Mouse (Mus musculus) ES-E14 (cell line): Measurements from ENCODE around the gene Prrt1. TPM values are rescaled to one million over a fixed set of nuclear protein-coding genes. Genes with fewer than 3 reads are reported as not detected.
A peak's percentile ranks its signal among the peaks of the same experiment; 100 is the strongest.

ENCODE experiments used
- DNase-seq: peaks from one replicate; pipeline ENCODE4 v3.0.0-alpha.2; 2013; ENCODE audit warnings: low read depth, low spot score
- H3K27ac ChIP-seq: 2 replicates; pipeline ENCODE4 v1.5.1; 2012; ENCODE audit warnings: low read depth, mild to moderate bottlenecking, low read length, moderate library complexity, mixed read lengths; ENCODE audit not compliant: poor library complexity, insufficient read depth, severe bottlenecking
- H3K36me3 ChIP-seq: 2 replicates; pipeline ENCODE4 v1.6.1; 2012; ENCODE audit warnings: mild to moderate bottlenecking, low read length, moderate library complexity, mixed read lengths; ENCODE audit not compliant: control insufficient read depth, poor library complexity, insufficient read depth, severe bottlenecking
- H3K4me1 ChIP-seq, 2 experiments: fragments of 150-350 bp in 1 of 2; sonication (generic) in 1 of 2; 2 replicates each; pipeline ENCODE4 v1.6.1; 2012; ENCODE audit warnings: low read length in 2 of 2, mild to moderate bottlenecking in 1 of 2, mixed read lengths in 1 of 2; ENCODE audit not compliant: control insufficient read depth in 2 of 2, insufficient read depth in 2 of 2, poor library complexity in 1 of 2
- H3K4me3 ChIP-seq, 2 experiments: fragments of 150-350 bp in 1 of 2; sonication (generic) in 1 of 2; 2 replicates each; pipeline ENCODE4 v1.5.1; 2012; ENCODE audit warnings: low read length in 2 of 2, low read depth in 1 of 2, mild to moderate bottlenecking in 1 of 2, mixed read lengths in 1 of 2; ENCODE audit not compliant: insufficient read depth in 1 of 2, poor library complexity in 1 of 2, severe bottlenecking in 1 of 2
- H3K9ac ChIP-seq: 2 replicates; pipeline ENCODE4 v1.6.1; 2012; ENCODE audit warnings: low read depth, mild to moderate bottlenecking, low read length, mixed read lengths; ENCODE audit not compliant: poor library complexity, insufficient read depth, severe bottlenecking
- H3K9me3 ChIP-seq: fragments of 150-350 bp; sonication (generic); 2 replicates; pipeline ENCODE4 v1.6.1; 2012; ENCODE audit warnings: low read depth, mild to moderate bottlenecking, low read length; ENCODE audit not compliant: control insufficient read depth, insufficient read depth
- CHD2 ChIP-seq: IDR thresholded peaks from 2 replicates; pipeline ENCODE4 v1.6.1; 2014; ENCODE audit warnings: mild to moderate bottlenecking, low read depth, low read length, inconsistent platforms
- HCFC1 ChIP-seq: IDR thresholded peaks from 2 replicates; pipeline ENCODE4 v1.6.1; 2012; ENCODE audit warnings: low read length, inconsistent platforms, borderline replicate concordance; ENCODE audit not compliant: insufficient read depth
- MAFK ChIP-seq: IDR thresholded peaks from 2 replicates; pipeline ENCODE4 v1.6.1; 2014; ENCODE audit warnings: mild to moderate bottlenecking, low read depth, low read length, inconsistent platforms; ENCODE audit not compliant: insufficient read depth
- ZC3H11A ChIP-seq: IDR thresholded peaks from 2 replicates; pipeline ENCODE4 v1.6.1; 2012; ENCODE audit warnings: low read depth, mild to moderate bottlenecking, inconsistent platforms, low read length, borderline replicate concordance
- ZNF384 ChIP-seq: IDR thresholded peaks from 2 replicates; pipeline ENCODE4 v1.6.1; 2012; ENCODE audit warnings: low read depth, low read length, inconsistent platforms
- in situ Hi-C, 2 experiments: fragments of 600-800 bp; cut with MboI; formaldehyde crosslinking; loops; one replicate each; pipeline ENCODE4 v1.15.1; 2025; ENCODE audit warnings: low sequenced_read_pairs in 2 of 2, inconsistent platforms in 1 of 2; ENCODE audit not compliant: unreplicated experiment in 2 of 2
- total RNA-seq: library from RNA; depleted of rRNA; stranded (reverse); fragments of 300-350 nt; gene quantifications from 2 replicates; pipeline ENCODE4 v1.2.3, GENCODE M21; 2012

The Prrt1 gene
- total RNA-seq, 1 experiment = 0.13 TPM

DNA sequence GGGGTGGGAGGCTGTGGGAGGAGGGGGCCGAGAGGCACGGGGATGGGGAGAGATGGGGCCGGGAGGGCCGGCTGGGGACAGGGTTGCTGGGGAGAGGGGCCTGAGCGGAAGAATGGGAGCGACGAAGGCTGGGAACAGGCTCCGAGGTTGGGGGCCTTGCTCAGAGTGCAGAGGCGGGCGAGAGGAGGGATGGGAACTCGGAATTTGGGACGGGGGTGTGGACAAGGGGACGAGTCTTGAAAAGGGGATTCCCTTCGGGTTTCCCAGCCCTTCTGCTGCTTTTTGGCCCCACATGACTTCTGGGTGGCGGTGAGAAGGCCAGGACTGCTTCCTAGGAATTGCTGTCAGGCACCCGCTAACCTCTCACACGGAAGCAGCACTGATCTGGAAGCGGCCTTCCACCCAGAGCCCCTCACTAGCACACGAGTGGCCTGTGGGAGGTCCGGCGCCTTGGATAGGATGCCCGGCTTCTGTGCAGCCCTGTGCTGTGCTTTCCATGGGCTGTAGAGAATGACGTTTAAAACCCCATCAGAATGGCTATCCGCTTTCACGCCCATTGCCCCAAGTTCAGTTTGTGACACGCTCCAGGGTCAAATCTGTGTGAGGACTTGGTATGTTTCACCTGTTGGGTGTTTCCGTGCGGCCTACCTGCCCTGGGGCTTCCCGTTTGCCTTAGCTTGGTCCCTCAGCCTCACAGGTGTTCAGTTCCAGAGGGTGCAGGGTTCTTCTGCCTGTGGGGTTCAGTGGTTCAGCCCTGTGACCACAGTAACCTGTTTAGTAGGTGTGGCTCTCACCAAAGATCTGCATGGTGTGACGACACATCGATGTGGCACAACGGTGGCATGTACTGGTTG, 22.9 kb upstream of the Prrt1 start:
- TF ChIP-seq CHD2 (no peak), ZNF384 (no peak), ZC3H11A (no peak), HCFC1 (no peak), MAFK (no peak)

DNA sequence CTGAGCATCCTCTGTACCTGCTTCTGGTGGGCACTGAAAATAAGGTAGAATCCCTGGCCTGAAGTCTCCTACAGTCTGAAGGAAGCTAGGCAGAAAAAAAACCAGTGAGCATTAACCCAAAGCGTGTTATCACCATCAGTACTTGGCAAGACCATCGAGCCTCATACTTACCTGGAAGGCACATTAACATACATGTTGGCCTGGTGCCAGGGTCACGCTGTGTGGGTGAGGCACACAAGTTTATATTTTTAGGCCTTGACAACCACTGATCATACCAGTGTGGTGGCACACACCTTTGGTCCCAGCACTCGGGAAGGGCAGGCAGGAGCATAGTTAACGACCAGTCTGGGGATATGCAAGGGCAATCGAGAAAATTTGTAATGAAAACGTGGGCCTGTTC, 21.3 kb upstream of the Prrt1 start:
- no peak for TF ChIP-seq CHD2
- in situ Hi-C loops = no loop called here
- Histone ChIP-seq H3K4me3 (no peak overlapping the region), H3K4me1 (peaks cover 0 to 8% of the 10 kb centered on the region in 2 experiments; a peak in 1 of 4 replicates), H3K27ac (no peak overlapping the region), H3K36me3 (peaks cover 21% of the 10 kb centered on the region; the same call in 1 of the 2 replicates), H3K9me3 (no peaks in the 10 kb centered on the region), H3K9ac (no peak overlapping the region)
- no peak for DNase-seq

More for the DNA sequence above, 22.9 kb upstream of the Prrt1 start:
- peak overlapping the region; percentile 89 for H3K9ac ChIP-seq
- in situ Hi-C loops = no loop called here
- no peak for DNase-seq
- peaks cover 0 to 8% of the 10 kb centered on the region in 2 experiments; a peak in 1 of 4 replicates for H3K4me1 ChIP-seq
- H3K27ac ChIP-seq = peak overlapping the region; percentile 73
- H3K36me3 ChIP-seq = peaks cover 6% of the 10 kb centered on the region; the same call in 1 of the 2 replicates
- H3K4me3 ChIP-seq = peak overlapping the region; percentile 94 to 98
- no peaks in the 10 kb centered on the region for H3K9me3 ChIP-seq

DNA sequence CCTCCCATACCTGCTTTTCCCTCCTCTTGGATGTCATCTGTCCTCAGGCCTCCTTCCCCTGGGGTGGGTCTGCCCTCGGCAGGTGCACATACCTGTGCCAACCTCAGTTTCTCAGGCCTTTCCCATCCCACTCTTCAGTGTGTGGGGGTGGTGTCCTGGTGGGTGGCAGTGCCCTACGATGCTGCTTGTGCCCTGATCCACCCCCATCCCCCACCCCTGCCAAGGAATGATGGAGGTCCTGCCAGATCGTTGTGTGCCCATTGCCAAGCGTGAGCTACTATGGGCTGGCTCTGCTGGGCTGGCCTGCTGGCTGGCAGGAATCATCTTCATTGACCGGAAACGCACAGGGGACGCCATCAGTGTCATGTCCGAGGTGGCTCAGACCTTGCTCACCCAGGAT, 18.3 kb upstream of the Prrt1 start:
- in situ Hi-C loops = no loop called here
- no peaks in the 10 kb centered on the region for H3K9me3 ChIP-seq
- H3K4me3 ChIP-seq = no peak overlapping the region
- no peak for TF ChIP-seq HCFC1
- TF ChIP-seq ZNF384 = no peak
- TF ChIP-seq ZC3H11A = no peak
- no peak for TF ChIP-seq MAFK
- TF ChIP-seq CHD2 = no peak
- no peak for DNase-seq
- H3K27ac ChIP-seq = no peak overlapping the region
- peaks cover 32% of the 10 kb centered on the region; the same call in 1 of the 2 replicates for H3K36me3 ChIP-seq
- no peak overlapping the region for H3K9ac ChIP-seq
- H3K4me1 ChIP-seq = peaks cover 0 to 5% of the 10 kb centered on the region in 2 experiments; a peak in 1 of 4 replicates

DNA sequence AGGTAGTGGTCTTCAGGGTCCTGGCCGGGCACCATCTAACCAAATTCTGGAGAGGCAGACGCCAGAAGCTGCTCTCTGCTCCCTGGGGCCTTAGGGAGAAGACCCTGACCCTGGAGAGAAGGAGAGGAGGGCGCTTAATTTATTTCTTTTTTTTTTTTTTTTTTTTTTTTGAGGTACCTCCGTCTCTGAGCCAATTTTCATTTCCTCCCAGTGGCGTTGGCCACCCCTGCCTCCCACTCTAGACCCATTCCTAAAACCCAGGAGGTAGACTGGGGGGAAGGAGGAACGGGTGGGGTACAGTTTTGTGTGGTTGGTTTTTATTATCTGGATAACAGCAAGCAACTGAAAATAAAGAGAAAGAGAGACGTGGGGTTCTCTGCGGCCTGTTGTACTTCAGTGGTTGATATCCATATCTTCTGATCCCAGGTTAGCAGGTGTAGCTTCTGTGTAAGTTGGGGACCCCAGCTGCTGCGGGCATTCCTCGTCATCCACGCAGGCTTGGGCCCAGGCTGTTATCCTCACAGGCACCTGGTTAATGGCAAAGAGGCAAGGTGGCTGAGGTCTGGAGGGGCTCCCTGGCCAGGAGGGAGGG, 16.2 kb upstream of the Prrt1 start:
- TF ChIP-seq ZNF384 (no peak), HCFC1 (no peak), CHD2 (no peak), MAFK (no peak), ZC3H11A (no peak)
- no peak for DNase-seq
- Histone ChIP-seq H3K9me3 (no peaks in the 10 kb centered on the region), H3K36me3 (peaks cover 30% of the 10 kb centered on the region; the same call in 1 of the 2 replicates), H3K4me1 (no peaks in the 10 kb centered on the region; a peak in 1 of 4 replicates), H3K4me3 (no peak overlapping the region), H3K9ac (no peak overlapping the region), H3K27ac (no peak overlapping the region)
- in situ Hi-C loops = no loop called here
